Mouse (Mus musculus) stomach, adult 2 months (tissue): ENCODE results near the gene Eps8l1. TPM values are rescaled to one million over a fixed set of nuclear protein-coding genes. Genes with fewer than 3 reads are reported as not detected.

Experiments used
- polyA plus RNA-seq: library from polyadenylated mRNA; depleted of rRNA; stranded (reverse); fragments of >200 nt; gene quantifications from 2 replicates; pipeline ENCODE4 v1.2.3, GENCODE M21; 2012; rRNA removed

Eps8l1 gene
- polyA plus RNA-seq: 26.8 and 36.5 TPM in 2 replicates

GRCm38 (mm10) chr7:4460576-4461434 is at the start of gene Eps8l1:
TSS of gene Eps8l1 (plus strand) at chr7:4460674.

GRCm38 (mm10) chr7:4445216-4445791 is 15.2 kb upstream of the Eps8l1 start, which contains the start of gene Rdh13:
TSS of gene Rdh13 (minus strand) at chr7:4445649.

GRCm38 (mm10) chr7:4501558-4502397 is 41.3 kb downstream of the Eps8l1 start, which contains the start of gene Ppp1r12c:
TSS of gene Ppp1r12c (minus strand) at chr7:4501680.

DNA sequence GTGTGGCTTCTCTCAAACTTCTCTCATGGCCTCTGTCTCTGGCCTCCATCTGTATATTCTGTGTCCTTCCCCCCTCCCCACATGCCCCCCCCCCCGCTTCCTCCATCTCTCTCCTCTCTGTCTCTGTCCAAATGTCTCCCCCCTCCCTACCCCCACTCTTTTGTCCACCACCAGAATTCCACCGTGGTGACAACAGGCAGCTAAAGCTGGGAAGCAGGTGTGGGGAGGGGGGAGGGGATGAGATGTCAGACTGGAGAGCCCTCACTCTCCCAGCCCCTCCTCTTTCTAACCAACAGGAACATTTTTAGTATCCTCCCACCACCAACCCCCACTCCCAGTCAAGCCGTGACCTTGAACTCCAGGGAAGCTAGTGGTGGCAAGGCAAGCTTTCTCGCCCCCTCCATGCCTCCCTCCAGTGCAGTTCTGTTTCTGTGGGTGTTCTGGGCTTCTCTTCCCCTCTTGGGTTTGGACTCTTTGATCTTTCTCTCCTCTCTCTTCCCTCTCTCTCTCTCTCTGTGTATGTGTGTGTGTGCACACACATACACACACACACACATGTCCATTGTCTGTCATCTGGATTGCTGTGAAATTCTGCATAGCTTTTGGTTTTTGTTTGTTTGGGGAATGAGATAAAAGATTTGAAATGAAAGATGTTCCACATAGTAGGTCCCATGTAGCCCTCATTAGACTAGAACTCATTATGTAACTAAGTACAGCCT is 56.0 kb downstream of the Eps8l1 start, which contains the start of gene Tnnt1:
TSS of gene Tnnt1 (minus strand) at position 51 of the 719 bp plus-strand sequence.

DNA sequence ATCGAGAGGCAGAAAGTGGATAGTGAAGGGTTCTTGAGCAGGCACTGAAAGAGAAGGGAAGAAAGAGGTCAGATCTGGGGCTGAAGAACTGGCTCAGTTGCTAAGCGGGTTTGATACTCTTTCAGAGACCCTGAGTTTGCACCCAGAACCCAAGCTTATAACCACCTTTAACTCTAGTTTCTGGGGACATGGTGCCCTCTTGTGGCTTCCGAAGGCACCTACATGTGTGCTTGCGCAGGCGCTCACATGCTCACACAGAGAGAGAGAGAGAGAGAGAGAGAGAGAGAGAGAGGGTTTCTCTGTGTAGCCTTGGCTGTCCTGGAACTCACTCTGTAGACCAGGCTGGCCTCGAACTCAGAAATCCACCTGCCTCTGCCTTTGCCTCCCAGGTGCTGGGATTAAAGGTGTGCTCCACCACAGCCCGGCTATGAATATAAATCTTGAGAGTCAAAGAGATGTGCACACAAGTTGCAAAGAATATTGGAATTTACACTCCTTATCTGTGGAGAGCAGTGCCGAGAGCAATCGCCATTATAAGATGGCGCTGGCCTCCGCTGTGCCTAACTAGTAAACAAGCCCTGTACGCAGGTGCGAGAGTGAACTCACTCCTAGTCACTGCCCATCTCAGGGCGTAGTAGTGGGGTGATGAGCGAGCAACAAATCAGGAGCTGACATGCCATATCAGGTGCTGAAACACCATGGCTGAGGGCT is 63.9 kb downstream of the Eps8l1 start, which contains the start of gene Tnni3:
TSS of gene Tnni3 (minus strand) at position 18 of the 711 bp plus-strand sequence.

Other genes with a start within 250 kb of the Eps8l1 start
- gene Lilra5, start 222.9 kb upstream of the Eps8l1 start, polyA plus RNA-seq: 0.05 and 0.17 TPM in 2 replicates
- 0.08 TPM in 1 of 2 replicates, not detected in the other for gene Ncr1, start 123.0 kb upstream of the Eps8l1 start, polyA plus RNA-seq
- gene Gp6, start 62.9 kb upstream of the Eps8l1 start, polyA plus RNA-seq: not detected in 2 replicates
- 12.7 and 16.0 TPM in 2 replicates for gene Rdh13, start 15.0 kb upstream of the Eps8l1 start, polyA plus RNA-seq
- gene Ppp1r12c, start 41.0 kb downstream of the Eps8l1 start, polyA plus RNA-seq: 50.5 and 87.0 TPM in 2 replicates
- 0.67 and 1.7 TPM in 2 replicates for gene Tnnt1, start 55.7 kb downstream of the Eps8l1 start, polyA plus RNA-seq
- gene Tnni3, start 63.6 kb downstream of the Eps8l1 start, polyA plus RNA-seq: 323 and 819 TPM in 2 replicates
- gene Dnaaf3, start 71.8 kb downstream of the Eps8l1 start, polyA plus RNA-seq: 2.5 and 2.6 TPM in 2 replicates
- gene Syt5, start 86.9 kb downstream of the Eps8l1 start, polyA plus RNA-seq: 3.7 and 3.8 TPM in 2 replicates
- gene Ptprh, start 143.4 kb downstream of the Eps8l1 start, polyA plus RNA-seq: 7.3 and 7.4 TPM in 2 replicates
- 5.9 and 8.5 TPM in 2 replicates for gene Tmem86b, start 170.7 kb downstream of the Eps8l1 start, polyA plus RNA-seq
- gene Ppp6r1, start 198.3 kb downstream of the Eps8l1 start, polyA plus RNA-seq: 60.2 and 68.9 TPM in 2 replicates
- 29.1 and 32.0 TPM in 2 replicates for gene Hspbp1, start 224.4 kb downstream of the Eps8l1 start, polyA plus RNA-seq
- gene Brsk1, start 229.9 kb downstream of the Eps8l1 start, polyA plus RNA-seq: 2.5 and 3.5 TPM in 2 replicates